Mouse (Mus musculus) erythroblast, adult 5-6 weeks (primary cell): ENCODE measurements around the gene Slc25a48. TPM values are rescaled to one million over a fixed set of nuclear protein-coding genes. Genes with fewer than 3 reads are reported as not detected.

Experiments used
- ATAC-seq: replicated peaks from 2 replicates; pipeline ENCODE4 v1.8.0; 2016; ENCODE audit warnings: moderate number of reproducible peaks, mild to moderate bottlenecking, moderate TSS enrichment, inconsistent platforms; ENCODE audit not compliant: poor library complexity, low FRiP score, severe bottlenecking
- total RNA-seq, 2 experiments: library from RNA; stranded (forward) in 1 of 2; stranded (reverse) in 1 of 2; fragments of 150-400 nt in 1 of 2; fragments of 200-764, 138-1000 nt in 1 of 2; gene quantifications; 2 replicates each; pipeline versions ENCODE4 v1.2.3 to v1.2.4; 2015 to 2017; ENCODE audit warnings: low replicate concordance in 2 of 2

Gene Slc25a48
- total RNA-seq (2015; ENCODE audit: low replicate concordance): not detected in 2 replicates
- not detected in 2 replicates for total RNA-seq (2017; ENCODE audit: low replicate concordance)

- ATAC-seq: no peak
These were observed at the start of gene Slc25a48 for GRCm38 (mm10) chr13:56438211-56439075. Gene Slc25a48 (plus strand): TSS chr13:56438355.

GRCm38 (mm10) chr13:56397572-56397971, 40.6 kb upstream of the Slc25a48 start:
- no peak for ATAC-seq

GRCm38 (mm10) chr13:56401186-56401585, 37.0 kb upstream of the Slc25a48 start:
- no peak for ATAC-seq

GRCm38 (mm10) chr13:56403381-56404086, 34.6 kb upstream of the Slc25a48 start:
- no peak for ATAC-seq

GRCm38 (mm10) chr13:56404511-56405140, 33.5 kb upstream of the Slc25a48 start:
- no peak for ATAC-seq

GRCm38 (mm10) chr13:56412286-56412873, 25.8 kb upstream of the Slc25a48 start:
- ATAC-seq: no peak

GRCm38 (mm10) chr13:56418685-56419483, 19.3 kb upstream of the Slc25a48 start:
- ATAC-seq: no peak

GRCm38 (mm10) chr13:56419538-56419937, 18.6 kb upstream of the Slc25a48 start:
- ATAC-seq: no peak

GRCm38 (mm10) chr13:56422072-56422723, 16.0 kb upstream of the Slc25a48 start:
- ATAC-seq: no peak

GRCm38 (mm10) chr13:56425931-56426330, 12.2 kb upstream of the Slc25a48 start:
- ATAC-seq: no peak

GRCm38 (mm10) chr13:56426365-56426764, 11.8 kb upstream of the Slc25a48 start, which contains the start of gene Gm3045:
Gene Gm3045 (plus strand): TSS chr13:56426594.
- no peak for ATAC-seq

- ATAC-seq: no peak
These were observed 9.2 kb upstream of the Slc25a48 start for GRCm38 (mm10) chr13:56428724-56429500.

GRCm38 (mm10) chr13:56432496-56432895, 5.7 kb upstream of the Slc25a48 start:
- ATAC-seq: no peak

- no peak for ATAC-seq
These were observed 4.7 kb upstream of the Slc25a48 start for GRCm38 (mm10) chr13:56433466-56433865.

- ATAC-seq: no peak
These were observed 3.8 kb upstream of the Slc25a48 start for GRCm38 (mm10) chr13:56434311-56434751.

GRCm38 (mm10) chr13:56435615-56436287, 2.4 kb upstream of the Slc25a48 start:
- no peak for ATAC-seq

GRCm38 (mm10) chr13:56443411-56443810, 5.3 kb downstream of the Slc25a48 start:
- no peak for ATAC-seq
